Mouse (Mus musculus): ENCODE measurements around the gene Ctrc. TPM values are rescaled to one million over a fixed set of nuclear protein-coding genes. Genes with fewer than 3 reads are reported as not detected.

Gene Ctrc
- polyA plus RNA-seq, 1 experiment from 2014 or later = 0.18 TPM

GRCm38 (mm10) chr4:141818861-141819260, 27.3 kb downstream of the Ctrc start:
- no peak for ATAC-seq (ENCODE audit: insufficient read depth, low FRiP score)
- H3K4me2 ChIP-seq (ENCODE audit: low read depth, low read length) = no peak overlapping the region
- no peaks in the 10 kb centered on the region for H3K4me1 ChIP-seq (ENCODE audit: control insufficient read depth, insufficient read depth, low read length)
- H3K9me3 ChIP-seq (replicated peaks; ENCODE audit: control insufficient read depth, low read length) = no peaks in the 10 kb centered on the region
- H3K4me3 ChIP-seq (replicated peaks; ENCODE audit: low read length) = no peak overlapping the region
- no peaks in the 10 kb centered on the region for H3K36me3 ChIP-seq (ENCODE audit: control insufficient read depth, insufficient read depth, low read length)
- no peak overlapping the region for H3K9ac ChIP-seq (ENCODE audit: low read length)
- WGBS = 78% methylated on average over 13 of the region's 13 CpGs
- H3K27me3 ChIP-seq (ENCODE audit: control insufficient read depth, insufficient read depth, low read length) = no peaks in the 10 kb centered on the region
- H3K27ac ChIP-seq (ENCODE audit: low read length) = no peak overlapping the region

- no peak overlapping the region for H3K9ac ChIP-seq (ENCODE audit: low read length)
- H3K27me3 ChIP-seq (ENCODE audit: control insufficient read depth, insufficient read depth, low read length) = no peaks in the 10 kb centered on the region
- no peaks in the 10 kb centered on the region for H3K9me3 ChIP-seq (replicated peaks; ENCODE audit: control insufficient read depth, low read length)
- H3K4me3 ChIP-seq (replicated peaks; ENCODE audit: low read length) = no peak overlapping the region
- H3K4me1 ChIP-seq (ENCODE audit: control insufficient read depth, insufficient read depth, low read length) = no peaks in the 10 kb centered on the region
- WGBS = 76% methylated on average over 10 of the region's 10 CpGs
- no peaks in the 10 kb centered on the region for H3K36me3 ChIP-seq (ENCODE audit: control insufficient read depth, insufficient read depth, low read length)
- no peak overlapping the region for H3K27ac ChIP-seq (ENCODE audit: low read length)
- no peak overlapping the region for H3K4me2 ChIP-seq (ENCODE audit: low read depth, low read length)
- no peak for ATAC-seq (ENCODE audit: insufficient read depth, low FRiP score)
These were observed 28.5 kb downstream of the Ctrc start for GRCm38 (mm10) chr4:141817706-141818105.

DNA sequence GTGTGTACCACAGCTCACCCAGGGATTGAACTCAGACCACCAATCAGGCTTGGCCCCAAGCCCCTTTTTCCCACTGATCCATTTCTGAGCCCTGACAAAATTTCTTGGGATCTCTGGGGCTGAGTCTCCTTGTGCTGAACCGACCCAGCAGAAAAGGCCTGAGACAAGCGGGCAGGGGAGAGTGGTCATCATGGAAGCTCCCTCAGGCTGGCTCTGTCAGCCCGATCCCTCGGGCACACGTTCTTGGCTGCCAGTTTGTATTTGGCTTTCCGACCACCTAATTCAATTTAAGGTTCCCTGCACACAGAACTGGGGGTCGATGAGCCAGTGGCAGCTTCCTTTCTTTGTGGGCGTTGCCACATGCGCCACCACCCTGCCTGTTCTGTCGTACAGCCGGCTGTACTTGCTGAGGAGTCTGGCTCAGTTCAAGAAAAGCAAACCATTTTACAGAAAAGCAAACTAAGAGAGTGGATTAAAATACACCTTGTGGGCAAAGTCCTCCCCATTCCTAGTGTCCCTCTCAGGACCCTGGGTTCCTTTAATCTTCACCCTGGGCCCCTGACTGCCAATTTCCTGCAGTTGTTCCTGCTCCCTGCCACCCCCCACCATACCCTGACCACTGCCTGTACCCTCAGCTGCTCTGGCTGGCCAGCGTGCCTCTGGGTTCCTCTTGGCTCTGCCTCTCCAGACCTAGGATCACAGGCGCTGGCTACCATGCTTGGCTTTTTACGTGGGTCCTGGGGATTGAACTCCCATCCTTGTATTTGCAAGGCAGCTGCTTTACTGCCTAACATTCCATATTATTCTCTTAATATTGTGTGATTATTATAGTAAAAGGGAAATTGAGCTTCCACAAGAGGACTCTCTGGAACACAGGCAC, 29.1 kb downstream of the Ctrc start:
- H3K27me3 ChIP-seq (ENCODE audit: control insufficient read depth, insufficient read depth, low read length) = no peaks in the 10 kb centered on the region
- peak; percentile 16; the same call in 1 of the 2 replicates for ATAC-seq (ENCODE audit: insufficient read depth, low FRiP score)
- H3K4me1 ChIP-seq (ENCODE audit: control insufficient read depth, insufficient read depth, low read length) = no peaks in the 10 kb centered on the region
- WGBS = 67% methylated on average over 14 of the region's 14 CpGs
- H3K4me3 ChIP-seq (replicated peaks; ENCODE audit: low read length) = no peak overlapping the region
- no peak overlapping the region for H3K4me2 ChIP-seq (ENCODE audit: low read depth, low read length)
- peaks cover 3% of the 10 kb centered on the region; the same call in 1 of the 2 replicates for H3K36me3 ChIP-seq (ENCODE audit: control insufficient read depth, insufficient read depth, low read length)
- no peaks in the 10 kb centered on the region for H3K9me3 ChIP-seq (replicated peaks; ENCODE audit: control insufficient read depth, low read length)
- 0 out of 2 replicates have a peak overlapping the region, but pooled peaks have one; percentile 24 for H3K27ac ChIP-seq (ENCODE audit: low read length)
- H3K9ac ChIP-seq (ENCODE audit: low read length) = 0 out of 2 replicates have a peak overlapping the region, but pooled peaks have one; percentile 0

DNA sequence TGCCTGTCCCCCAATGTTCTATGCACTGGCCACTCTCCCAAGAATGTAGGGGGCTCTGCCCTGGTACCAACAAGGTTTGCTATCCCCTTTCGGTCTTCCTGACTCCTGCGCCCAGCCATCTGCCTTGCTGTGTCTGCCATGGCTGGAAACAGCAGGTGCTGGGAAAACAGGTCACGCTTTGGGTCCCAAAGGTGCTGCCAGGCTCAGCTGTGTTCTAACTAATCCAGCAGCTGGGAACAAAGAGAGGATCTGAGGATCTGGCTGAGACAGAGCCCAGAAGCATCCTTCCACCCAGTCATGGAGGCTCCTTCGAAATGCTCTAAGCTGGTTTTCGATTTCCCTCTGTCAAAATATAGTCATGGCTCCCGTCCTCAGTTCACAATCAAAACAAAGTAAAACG, 29.9 kb downstream of the Ctrc start:
- Histone ChIP-seq H3K4me1 (ENCODE audit: control insufficient read depth, insufficient read depth, low read length) (no peaks in the 10 kb centered on the region), H3K36me3 (ENCODE audit: control insufficient read depth, insufficient read depth, low read length) (peaks cover 3% of the 10 kb centered on the region; the same call in 1 of the 2 replicates), H3K27me3 (ENCODE audit: control insufficient read depth, insufficient read depth, low read length) (no peaks in the 10 kb centered on the region), H3K4me2 (ENCODE audit: low read depth, low read length) (no peak overlapping the region), H3K9me3 (replicated peaks; ENCODE audit: control insufficient read depth, low read length) (no peaks in the 10 kb centered on the region), H3K4me3 (replicated peaks; ENCODE audit: low read length) (no peak overlapping the region), H3K9ac (ENCODE audit: low read length) (no peak overlapping the region), H3K27ac (ENCODE audit: low read length) (no peak overlapping the region)
- ATAC-seq (ENCODE audit: insufficient read depth, low FRiP score) = no peak
- 87% methylated on average over 7 of the region's 7 CpGs for WGBS

DNA sequence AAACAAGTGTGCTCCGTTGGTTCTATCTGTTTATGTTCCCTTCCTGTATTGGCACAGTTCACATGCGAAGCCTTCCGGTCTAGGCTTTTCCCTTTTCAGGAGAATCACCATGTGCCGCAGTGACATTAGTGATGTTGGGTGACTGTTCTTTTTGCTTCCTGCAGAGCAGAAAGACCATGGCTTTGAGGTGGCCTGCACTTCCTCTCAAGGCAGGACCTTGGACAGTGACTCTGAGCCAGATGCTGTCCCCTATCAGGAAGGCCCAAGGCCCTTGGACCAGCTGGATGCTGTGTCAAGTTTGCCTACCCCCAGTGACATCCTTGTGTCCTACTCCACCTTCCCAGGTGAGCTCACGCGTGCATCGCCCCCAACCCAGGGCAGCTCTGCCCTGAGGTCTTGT, 34.8 kb downstream of the Ctrc start:
- Histone ChIP-seq H3K27ac (ENCODE audit: low read length) (no peak overlapping the region), H3K4me1 (ENCODE audit: control insufficient read depth, insufficient read depth, low read length) (no peaks in the 10 kb centered on the region), H3K36me3 (ENCODE audit: control insufficient read depth, insufficient read depth, low read length) (peaks cover 25% of the 10 kb centered on the region), H3K4me3 (replicated peaks; ENCODE audit: low read length) (no peak overlapping the region), H3K9me3 (replicated peaks; ENCODE audit: control insufficient read depth, low read length) (no peaks in the 10 kb centered on the region), H3K4me2 (ENCODE audit: low read depth, low read length) (no peak overlapping the region), H3K27me3 (ENCODE audit: control insufficient read depth, insufficient read depth, low read length) (no peaks in the 10 kb centered on the region), H3K9ac (ENCODE audit: low read length) (no peak overlapping the region)
- no peak for ATAC-seq (ENCODE audit: insufficient read depth, low FRiP score)
- 95% methylated on average over 7 of the region's 7 CpGs for WGBS

DNA sequence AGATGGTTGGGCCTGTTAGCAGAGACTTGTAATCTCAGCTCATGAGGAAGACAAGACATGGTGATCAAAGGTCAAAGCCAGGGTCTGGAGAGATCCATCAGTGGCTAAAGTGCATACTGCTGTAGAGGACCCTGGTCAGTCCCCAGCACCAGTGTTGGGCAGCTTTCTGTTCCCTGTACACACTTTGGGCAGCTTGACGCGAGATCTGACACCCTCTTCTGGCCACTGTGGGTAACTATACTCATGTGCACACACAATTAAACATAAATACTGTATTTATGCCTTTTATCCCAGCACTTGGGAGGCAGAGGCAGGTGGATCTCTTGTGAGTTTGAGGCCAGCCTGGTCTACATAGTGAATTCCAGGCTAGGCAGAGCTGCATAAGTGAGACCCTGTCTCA, 35.2 kb downstream of the Ctrc start:
- WGBS = 100% methylated on average over 2 of the region's 2 CpGs
- no peak overlapping the region for H3K9ac ChIP-seq (ENCODE audit: low read length)
- H3K27ac ChIP-seq (ENCODE audit: low read length) = no peak overlapping the region
- no peak overlapping the region for H3K4me2 ChIP-seq (ENCODE audit: low read depth, low read length)
- peaks cover 26% of the 10 kb centered on the region for H3K36me3 ChIP-seq (ENCODE audit: control insufficient read depth, insufficient read depth, low read length)
- H3K4me1 ChIP-seq (ENCODE audit: control insufficient read depth, insufficient read depth, low read length) = no peaks in the 10 kb centered on the region
- no peak overlapping the region for H3K4me3 ChIP-seq (replicated peaks; ENCODE audit: low read length)
- H3K27me3 ChIP-seq (ENCODE audit: control insufficient read depth, insufficient read depth, low read length) = no peaks in the 10 kb centered on the region
- ATAC-seq (ENCODE audit: insufficient read depth, low FRiP score) = no peak
- H3K9me3 ChIP-seq (replicated peaks; ENCODE audit: control insufficient read depth, low read length) = no peaks in the 10 kb centered on the region

GRCm38 (mm10) chr4:141809850-141810464, 36.2 kb downstream of the Ctrc start:
- no peak overlapping the region for H3K9ac ChIP-seq (ENCODE audit: low read length)
- H3K36me3 ChIP-seq (ENCODE audit: control insufficient read depth, insufficient read depth, low read length) = peaks cover 32% of the 10 kb centered on the region
- H3K4me2 ChIP-seq (ENCODE audit: low read depth, low read length) = no peak overlapping the region
- H3K27ac ChIP-seq (ENCODE audit: low read length) = no peak overlapping the region
- WGBS = 81% methylated on average over 8 of the region's 8 CpGs
- no peak for ATAC-seq (ENCODE audit: insufficient read depth, low FRiP score)
- H3K27me3 ChIP-seq (ENCODE audit: control insufficient read depth, insufficient read depth, low read length) = no peaks in the 10 kb centered on the region
- H3K9me3 ChIP-seq (replicated peaks; ENCODE audit: control insufficient read depth, low read length) = no peaks in the 10 kb centered on the region
- H3K4me3 ChIP-seq (replicated peaks; ENCODE audit: low read length) = no peak overlapping the region
- no peaks in the 10 kb centered on the region for H3K4me1 ChIP-seq (ENCODE audit: control insufficient read depth, insufficient read depth, low read length)

- Histone ChIP-seq H3K4me1 (ENCODE audit: control insufficient read depth, insufficient read depth, low read length) (no peaks in the 10 kb centered on the region), H3K27ac (ENCODE audit: low read length) (no peak overlapping the region), H3K9me3 (replicated peaks; ENCODE audit: control insufficient read depth, low read length) (no peaks in the 10 kb centered on the region), H3K4me2 (ENCODE audit: low read depth, low read length) (no peak overlapping the region), H3K9ac (ENCODE audit: low read length) (no peak overlapping the region), H3K4me3 (replicated peaks; ENCODE audit: low read length) (no peak overlapping the region), H3K36me3 (ENCODE audit: control insufficient read depth, insufficient read depth, low read length) (peaks cover 38% of the 10 kb centered on the region), H3K27me3 (ENCODE audit: control insufficient read depth, insufficient read depth, low read length) (no peaks in the 10 kb centered on the region)
- no peak for ATAC-seq (ENCODE audit: insufficient read depth, low FRiP score)
- 91% methylated on average over 8 of the region's 8 CpGs for WGBS
These were observed 40.3 kb downstream of the Ctrc start for GRCm38 (mm10) chr4:141805886-141806285.

GRCm38 (mm10) chr4:141804105-141804504, 42.1 kb downstream of the Ctrc start:
- Histone ChIP-seq H3K9ac (ENCODE audit: low read length) (no peak overlapping the region), H3K36me3 (ENCODE audit: control insufficient read depth, insufficient read depth, low read length) (peaks cover 24% of the 10 kb centered on the region; the same call in 1 of the 2 replicates), H3K27me3 (ENCODE audit: control insufficient read depth, insufficient read depth, low read length) (no peaks in the 10 kb centered on the region), H3K4me2 (ENCODE audit: low read depth, low read length) (no peak overlapping the region), H3K9me3 (replicated peaks; ENCODE audit: control insufficient read depth, low read length) (no peaks in the 10 kb centered on the region), H3K4me3 (replicated peaks; ENCODE audit: low read length) (no peak overlapping the region), H3K4me1 (ENCODE audit: control insufficient read depth, insufficient read depth, low read length) (no peaks in the 10 kb centered on the region), H3K27ac (ENCODE audit: low read length) (no peak overlapping the region)
- whole genome bisulfite sequencing = 93% methylated on average over 4 of the region's 4 CpGs
- no peak for ATAC-seq (ENCODE audit: insufficient read depth, low FRiP score)
